Mouse (Mus musculus): ENCODE measurements at regions not wholly inside any gene's neighbourhood (a gene's known extent, or its start where the extent isn't known, plus 50 kb on each side); places are given as distances from the start of the nearest gene placed in this dataset.

GRCm38 (mm10) chr5:132728689-132729189 is 185.6 kb upstream of the Auts2 start:
- H3K4me1 ChIP-seq (ENCODE audit: control insufficient read depth, insufficient read depth, low read length), result no peaks in the 10 kb centered on the region
- H3K36me3 ChIP-seq (ENCODE audit: control insufficient read depth, insufficient read depth, low read length), result no peaks in the 10 kb centered on the region
- no peak overlapping the region for H3K4me3 ChIP-seq (ENCODE audit: low read depth, low read length)
- WGBS, result 57% methylated on average over 10 of the region's 10 CpGs
- no peak overlapping the region for H3K27ac ChIP-seq (replicated peaks; ENCODE audit: low read depth, low read length)
- no peaks in the 10 kb centered on the region for H3K27me3 ChIP-seq (ENCODE audit: control insufficient read depth, insufficient read depth, low read length)
- ATAC-seq (ENCODE audit: insufficient number of reproducible peaks, low FRiP score, low TSS enrichment, low read depth), result no peak
- H3K9me3 ChIP-seq (ENCODE audit: control insufficient read depth, low read length), result no peaks in the 10 kb centered on the region
- DNase-seq (ENCODE audit: low spot score), result no peak
- no peak overlapping the region for H3K9ac ChIP-seq (ENCODE audit: low read length)
- no peak overlapping the region for H3K4me2 ChIP-seq (ENCODE audit: low read depth, severe bottlenecking)

- no peak overlapping the region for H3K27ac ChIP-seq (replicated peaks; ENCODE audit: low read depth, low read length)
- H3K27me3 ChIP-seq (ENCODE audit: control insufficient read depth, insufficient read depth, low read length), result no peaks in the 10 kb centered on the region
- H3K9ac ChIP-seq (ENCODE audit: low read length), result no peak overlapping the region
- no peak overlapping the region for H3K4me2 ChIP-seq (ENCODE audit: low read depth, severe bottlenecking)
- no peaks in the 10 kb centered on the region for H3K36me3 ChIP-seq (ENCODE audit: control insufficient read depth, insufficient read depth, low read length)
- no peaks in the 10 kb centered on the region for H3K4me1 ChIP-seq (ENCODE audit: control insufficient read depth, insufficient read depth, low read length)
- no peaks in the 10 kb centered on the region for H3K9me3 ChIP-seq (ENCODE audit: control insufficient read depth, low read length)
- DNase-seq (ENCODE audit: low spot score) (no peak), ATAC-seq (ENCODE audit: insufficient number of reproducible peaks, low FRiP score, low TSS enrichment, low read depth) (no peak)
- WGBS, result 82% methylated on average over 2 of the region's 2 CpGs
- no peak overlapping the region for H3K4me3 ChIP-seq (ENCODE audit: low read depth, low read length)
These were observed 181.3 kb upstream of the Auts2 start for GRCm38 (mm10) chr5:132724467-132724866.

GRCm38 (mm10) chr5:132710301-132710700 is 167.2 kb upstream of the Auts2 start:
- WGBS, result 48% methylated on average over 4 of the region's 4 CpGs
- H3K36me3 ChIP-seq (ENCODE audit: control insufficient read depth, insufficient read depth, low read length), result no peaks in the 10 kb centered on the region
- no peak for DNase-seq (ENCODE audit: low spot score)
- H3K4me2 ChIP-seq (ENCODE audit: low read depth, severe bottlenecking), result no peak overlapping the region
- no peak overlapping the region for H3K27ac ChIP-seq (replicated peaks; ENCODE audit: low read depth, low read length)
- no peaks in the 10 kb centered on the region; the same call in 1 of the 2 replicates for H3K9me3 ChIP-seq (ENCODE audit: control insufficient read depth, low read length)
- H3K9ac ChIP-seq (ENCODE audit: low read length), result no peak overlapping the region
- no peak for ATAC-seq (ENCODE audit: insufficient number of reproducible peaks, low FRiP score, low TSS enrichment, low read depth)
- H3K27me3 ChIP-seq (ENCODE audit: control insufficient read depth, insufficient read depth, low read length), result no peaks in the 10 kb centered on the region
- no peak overlapping the region for H3K4me3 ChIP-seq (ENCODE audit: low read depth, low read length)
- no peaks in the 10 kb centered on the region for H3K4me1 ChIP-seq (ENCODE audit: control insufficient read depth, insufficient read depth, low read length)

- Histone ChIP-seq H3K9ac (ENCODE audit: low read length) (no peak overlapping the region), H3K27ac (replicated peaks; ENCODE audit: low read depth, low read length) (no peak overlapping the region)
- WGBS, result 71% methylated on average over 4 of the region's 4 CpGs
These were observed 164.4 kb upstream of the Auts2 start for GRCm38 (mm10) chr5:132707531-132707930.

GRCm38 (mm10) chr5:132703455-132704100 is 160.4 kb upstream of the Auts2 start:
- Histone ChIP-seq H3K9me3 (ENCODE audit: control insufficient read depth, low read length) (no peaks in the 10 kb centered on the region), H3K27me3 (ENCODE audit: control insufficient read depth, insufficient read depth, low read length) (no peaks in the 10 kb centered on the region), H3K4me1 (ENCODE audit: control insufficient read depth, insufficient read depth, low read length) (no peaks in the 10 kb centered on the region), H3K36me3 (ENCODE audit: control insufficient read depth, insufficient read depth, low read length) (no peaks in the 10 kb centered on the region), H3K27ac (replicated peaks; ENCODE audit: low read depth, low read length) (no peak overlapping the region), H3K4me3 (ENCODE audit: low read depth, low read length) (no peak overlapping the region), H3K4me2 (ENCODE audit: low read depth, severe bottlenecking) (no peak overlapping the region), H3K9ac (ENCODE audit: low read length) (no peak overlapping the region)
- ATAC-seq (ENCODE audit: insufficient number of reproducible peaks, low FRiP score, low TSS enrichment, low read depth), result no peak
- no peak for DNase-seq (ENCODE audit: low spot score)
- 88% methylated on average over 10 of the region's 10 CpGs for WGBS

More at GRCm38 (mm10) chr5:132707531-132707930, 164.4 kb upstream of the Auts2 start:
- H3K4me1 ChIP-seq (ENCODE audit: control insufficient read depth, insufficient read depth, low read length), result no peaks in the 10 kb centered on the region
- H3K4me3 ChIP-seq (ENCODE audit: low read depth, low read length), result no peak overlapping the region
- no peaks in the 10 kb centered on the region for H3K36me3 ChIP-seq (ENCODE audit: control insufficient read depth, insufficient read depth, low read length)
- no peaks in the 10 kb centered on the region; the same call in 1 of the 2 replicates for H3K9me3 ChIP-seq (ENCODE audit: control insufficient read depth, low read length)
- no peak overlapping the region for H3K4me2 ChIP-seq (ENCODE audit: low read depth, severe bottlenecking)
- no peak for DNase-seq (ENCODE audit: low spot score)
- H3K27me3 ChIP-seq (ENCODE audit: control insufficient read depth, insufficient read depth, low read length), result no peaks in the 10 kb centered on the region
- ATAC-seq (ENCODE audit: insufficient number of reproducible peaks, low FRiP score, low TSS enrichment, low read depth), result no peak

GRCm38 (mm10) chr5:132702573-132702972 is 159.4 kb upstream of the Auts2 start:
- no peaks in the 10 kb centered on the region for H3K9me3 ChIP-seq (ENCODE audit: control insufficient read depth, low read length)
- H3K27ac ChIP-seq (replicated peaks; ENCODE audit: low read depth, low read length), result no peak overlapping the region
- no peaks in the 10 kb centered on the region for H3K27me3 ChIP-seq (ENCODE audit: control insufficient read depth, insufficient read depth, low read length)
- DNase-seq (ENCODE audit: low spot score), result no peak
- H3K4me3 ChIP-seq (ENCODE audit: low read depth, low read length), result no peak overlapping the region
- H3K36me3 ChIP-seq (ENCODE audit: control insufficient read depth, insufficient read depth, low read length), result no peaks in the 10 kb centered on the region
- ATAC-seq (ENCODE audit: insufficient number of reproducible peaks, low FRiP score, low TSS enrichment, low read depth), result no peak
- H3K9ac ChIP-seq (ENCODE audit: low read length), result no peak overlapping the region
- WGBS, result 81% methylated on average over 3 of the region's 3 CpGs
- no peaks in the 10 kb centered on the region for H3K4me1 ChIP-seq (ENCODE audit: control insufficient read depth, insufficient read depth, low read length)
- no peak overlapping the region for H3K4me2 ChIP-seq (ENCODE audit: low read depth, severe bottlenecking)

- H3K9me3 ChIP-seq (ENCODE audit: control insufficient read depth, low read length), result no peaks in the 10 kb centered on the region
- no peak overlapping the region for H3K4me3 ChIP-seq (ENCODE audit: low read depth, low read length)
- no peak overlapping the region for H3K4me2 ChIP-seq (ENCODE audit: low read depth, severe bottlenecking)
- H3K36me3 ChIP-seq (ENCODE audit: control insufficient read depth, insufficient read depth, low read length), result no peaks in the 10 kb centered on the region
- H3K27ac ChIP-seq (replicated peaks; ENCODE audit: low read depth, low read length), result no peak overlapping the region
- no peaks in the 10 kb centered on the region for H3K4me1 ChIP-seq (ENCODE audit: control insufficient read depth, insufficient read depth, low read length)
- H3K27me3 ChIP-seq (ENCODE audit: control insufficient read depth, insufficient read depth, low read length), result no peaks in the 10 kb centered on the region
- ATAC-seq (ENCODE audit: insufficient number of reproducible peaks, low FRiP score, low TSS enrichment, low read depth), result no peak
- DNase-seq (ENCODE audit: low spot score), result no peak
- 90% methylated on average over 10 of the region's 10 CpGs for WGBS
- no peak overlapping the region for H3K9ac ChIP-seq (ENCODE audit: low read length)
These were observed 147.6 kb upstream of the Auts2 start for GRCm38 (mm10) chr5:132690784-132691183.

GRCm38 (mm10) chr5:132675261-132675660 is 132.1 kb upstream of the Auts2 start:
- Histone ChIP-seq H3K4me1 (ENCODE audit: control insufficient read depth, insufficient read depth, low read length) (no peaks in the 10 kb centered on the region), H3K4me2 (ENCODE audit: low read depth, severe bottlenecking) (no peak overlapping the region), H3K9ac (ENCODE audit: low read length) (no peak overlapping the region), H3K27me3 (ENCODE audit: control insufficient read depth, insufficient read depth, low read length) (no peaks in the 10 kb centered on the region), H3K4me3 (ENCODE audit: low read depth, low read length) (no peak overlapping the region), H3K36me3 (ENCODE audit: control insufficient read depth, insufficient read depth, low read length) (no peaks in the 10 kb centered on the region), H3K27ac (replicated peaks; ENCODE audit: low read depth, low read length) (no peak overlapping the region), H3K9me3 (ENCODE audit: control insufficient read depth, low read length) (no peaks in the 10 kb centered on the region)
- 96% methylated on average over 11 of the region's 11 CpGs for WGBS
- ATAC-seq (ENCODE audit: insufficient number of reproducible peaks, low FRiP score, low TSS enrichment, low read depth) (no peak), DNase-seq (ENCODE audit: low spot score) (no peak)
